Mouse (Mus musculus): ENCODE measurements around the gene Piezo1. TPM values are rescaled to one million over a fixed set of nuclear protein-coding genes. Genes with fewer than 3 reads are reported as not detected.

Piezo1 gene
- polyA plus RNA-seq, 1 experiment = 107 TPM

- no peak overlapping the region for H3K4me3 ChIP-seq (ENCODE audit: insufficient read depth, poor library complexity, severe bottlenecking)
- H3K79me3 ChIP-seq (ENCODE audit: low read depth) = peaks cover 9% of the 10 kb centered on the region
- H3K79me2 ChIP-seq (ENCODE audit: control insufficient read depth, insufficient read depth) = peaks cover 42% of the 10 kb centered on the region
- TF ChIP-seq CTCF (IDR thresholded peaks at IDR 0.05; ENCODE audit: control insufficient read depth, insufficient read depth, insufficient read length) (no peak), MYOG (IDR thresholded peaks at IDR 0.05; ENCODE audit: control insufficient read depth, extremely low read depth, insufficient read length) (no peak), FOSL1 (IDR thresholded peaks at IDR 0.05; ENCODE audit: insufficient read depth, low read length, poor library complexity, severe bottlenecking) (no peak), USF1 (IDR thresholded peaks at IDR 0.05; ENCODE audit: low read depth) (no peak), MAX (IDR thresholded peaks at IDR 0.05) (no peak), MYOD1 (IDR thresholded peaks at IDR 0.05; ENCODE audit: control insufficient read depth, insufficient read length, low read depth) (no peak), CEBPB (IDR thresholded peaks at IDR 0.05; ENCODE audit: low read depth) (no peak)
- no peak overlapping the region for H3ac ChIP-seq (ENCODE audit: control insufficient read depth, insufficient read length, low read depth)
- H3K27me3 ChIP-seq (ENCODE audit: control insufficient read depth, insufficient read depth, insufficient read length) = no peaks in the 10 kb centered on the region
- H3K36me3 ChIP-seq (ENCODE audit: control insufficient read depth, insufficient read depth) = peaks cover 16% of the 10 kb centered on the region
These were observed 77.2 kb downstream of the Piezo1 start for GRCm38 (mm10) chr8:122473911-122474421.

- Histone ChIP-seq H3K36me3 (ENCODE audit: control insufficient read depth, insufficient read depth) (peaks cover 8% of the 10 kb centered on the region), H3ac (ENCODE audit: control insufficient read depth, insufficient read length, low read depth) (peak overlapping the region; percentile 34), H3K79me2 (ENCODE audit: control insufficient read depth, insufficient read depth) (peaks cover 23% of the 10 kb centered on the region), H3K4me3 (ENCODE audit: insufficient read depth, poor library complexity, severe bottlenecking) (no peak overlapping the region), H3K27me3 (ENCODE audit: control insufficient read depth, insufficient read depth, insufficient read length) (no peaks in the 10 kb centered on the region), H3K79me3 (ENCODE audit: low read depth) (peaks cover 4% of the 10 kb centered on the region)
- TF ChIP-seq CTCF (IDR thresholded peaks at IDR 0.05; ENCODE audit: control insufficient read depth, insufficient read depth, insufficient read length) (no peak), CEBPB (IDR thresholded peaks at IDR 0.05; ENCODE audit: low read depth) (no peak), FOSL1 (IDR thresholded peaks at IDR 0.05; ENCODE audit: insufficient read depth, low read length, poor library complexity, severe bottlenecking) (no peak), USF1 (IDR thresholded peaks at IDR 0.05; ENCODE audit: low read depth) (no peak), MAX (IDR thresholded peaks at IDR 0.05) (no peak), MYOD1 (IDR thresholded peaks at IDR 0.05; ENCODE audit: control insufficient read depth, insufficient read length, low read depth) (no peak), MYOG (IDR thresholded peaks at IDR 0.05; ENCODE audit: control insufficient read depth, extremely low read depth, insufficient read length) (no peak)
These were observed 80.4 kb downstream of the Piezo1 start for GRCm38 (mm10) chr8:122470691-122471090.

GRCm38 (mm10) chr8:122469965-122470364, 81.2 kb downstream of the Piezo1 start:
- H3K27me3 ChIP-seq (ENCODE audit: control insufficient read depth, insufficient read depth, insufficient read length) = no peaks in the 10 kb centered on the region
- no peak overlapping the region for H3ac ChIP-seq (ENCODE audit: control insufficient read depth, insufficient read length, low read depth)
- TF ChIP-seq CEBPB (IDR thresholded peaks at IDR 0.05; ENCODE audit: low read depth) (no peak), FOSL1 (IDR thresholded peaks at IDR 0.05; ENCODE audit: insufficient read depth, low read length, poor library complexity, severe bottlenecking) (no peak), CTCF (IDR thresholded peaks at IDR 0.05; ENCODE audit: control insufficient read depth, insufficient read depth, insufficient read length) (no peak), MYOD1 (IDR thresholded peaks at IDR 0.05; ENCODE audit: control insufficient read depth, insufficient read length, low read depth) (no peak), MAX (IDR thresholded peaks at IDR 0.05) (no peak), MYOG (IDR thresholded peaks at IDR 0.05; ENCODE audit: control insufficient read depth, extremely low read depth, insufficient read length) (no peak), USF1 (IDR thresholded peaks at IDR 0.05; ENCODE audit: low read depth) (no peak)
- peaks cover 8% of the 10 kb centered on the region for H3K36me3 ChIP-seq (ENCODE audit: control insufficient read depth, insufficient read depth)
- H3K79me2 ChIP-seq (ENCODE audit: control insufficient read depth, insufficient read depth) = peaks cover 18% of the 10 kb centered on the region
- H3K4me3 ChIP-seq (ENCODE audit: insufficient read depth, poor library complexity, severe bottlenecking) = no peak overlapping the region
- peaks cover 3% of the 10 kb centered on the region for H3K79me3 ChIP-seq (ENCODE audit: low read depth)

- no peak overlapping the region for H3K4me3 ChIP-seq (ENCODE audit: insufficient read depth, poor library complexity, severe bottlenecking)
- no peaks in the 10 kb centered on the region for H3K27me3 ChIP-seq (ENCODE audit: control insufficient read depth, insufficient read depth, insufficient read length)
- no peaks in the 10 kb centered on the region for H3K79me3 ChIP-seq (ENCODE audit: low read depth)
- no peak for TF ChIP-seq MAX (IDR thresholded peaks at IDR 0.05)
- TF ChIP-seq MYOG (IDR thresholded peaks at IDR 0.05; ENCODE audit: control insufficient read depth, extremely low read depth, insufficient read length) = no peak
- TF ChIP-seq MYOD1 (IDR thresholded peaks at IDR 0.05; ENCODE audit: control insufficient read depth, insufficient read length, low read depth) = no peak
- TF ChIP-seq USF1 (IDR thresholded peaks at IDR 0.05; ENCODE audit: low read depth) = no peak
- no peak for TF ChIP-seq CTCF (IDR thresholded peaks at IDR 0.05; ENCODE audit: control insufficient read depth, insufficient read depth, insufficient read length)
- no peak for TF ChIP-seq FOSL1 (IDR thresholded peaks at IDR 0.05; ENCODE audit: insufficient read depth, low read length, poor library complexity, severe bottlenecking)
- TF ChIP-seq CEBPB (IDR thresholded peaks at IDR 0.05; ENCODE audit: low read depth) = no peak
- peaks cover 8% of the 10 kb centered on the region for H3K36me3 ChIP-seq (ENCODE audit: control insufficient read depth, insufficient read depth)
- no peak overlapping the region for H3ac ChIP-seq (ENCODE audit: control insufficient read depth, insufficient read length, low read depth)
- peaks cover 13% of the 10 kb centered on the region for H3K79me2 ChIP-seq (ENCODE audit: control insufficient read depth, insufficient read depth)
These were observed 81.7 kb downstream of the Piezo1 start for GRCm38 (mm10) chr8:122469407-122469806.

- H3K36me3 ChIP-seq (ENCODE audit: control insufficient read depth, insufficient read depth) = no peaks in the 10 kb centered on the region
- no peaks in the 10 kb centered on the region for H3K79me2 ChIP-seq (ENCODE audit: control insufficient read depth, insufficient read depth)
- no peak overlapping the region for H3ac ChIP-seq (ENCODE audit: control insufficient read depth, insufficient read length, low read depth)
- H3K4me3 ChIP-seq (ENCODE audit: insufficient read depth, poor library complexity, severe bottlenecking) = no peak overlapping the region
- no peaks in the 10 kb centered on the region for H3K79me3 ChIP-seq (ENCODE audit: low read depth)
- no peak for TF ChIP-seq CEBPB (IDR thresholded peaks at IDR 0.05; ENCODE audit: low read depth)
- no peak for TF ChIP-seq MYOD1 (IDR thresholded peaks at IDR 0.05; ENCODE audit: control insufficient read depth, insufficient read length, low read depth)
- TF ChIP-seq USF1 (IDR thresholded peaks at IDR 0.05; ENCODE audit: low read depth) = no peak
- TF ChIP-seq MAX (IDR thresholded peaks at IDR 0.05) = no peak
- no peak for TF ChIP-seq MYOG (IDR thresholded peaks at IDR 0.05; ENCODE audit: control insufficient read depth, extremely low read depth, insufficient read length)
- no peak for TF ChIP-seq CTCF (IDR thresholded peaks at IDR 0.05; ENCODE audit: control insufficient read depth, insufficient read depth, insufficient read length)
- TF ChIP-seq FOSL1 (IDR thresholded peaks at IDR 0.05; ENCODE audit: insufficient read depth, low read length, poor library complexity, severe bottlenecking) = no peak
- no peaks in the 10 kb centered on the region for H3K27me3 ChIP-seq (ENCODE audit: control insufficient read depth, insufficient read depth, insufficient read length)
These were observed 83.3 kb downstream of the Piezo1 start for GRCm38 (mm10) chr8:122467816-122468215.
